ENCODE assay signal across 20 mouse cellular contexts in the genomic region with DNA sequence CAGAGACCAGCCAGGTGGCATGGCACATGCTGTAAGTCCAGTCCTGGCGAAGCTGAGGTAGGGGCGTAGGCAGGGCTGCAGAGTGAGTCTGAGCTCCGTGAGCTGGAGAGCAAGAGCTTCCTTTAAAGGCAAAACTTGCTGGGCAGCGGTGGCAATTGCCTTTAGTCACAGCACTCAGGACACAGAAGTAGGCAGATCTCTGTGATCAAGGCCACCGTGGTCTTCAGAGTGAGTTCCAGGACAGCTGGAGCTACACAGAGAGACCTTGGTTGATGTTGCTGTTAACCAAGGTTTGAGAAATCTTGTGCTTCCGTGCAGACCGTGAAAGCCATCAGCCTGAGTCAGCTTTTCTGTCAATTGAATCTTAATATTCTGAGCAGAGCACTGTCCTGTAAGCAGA. TPM values are rescaled to one million over a fixed set of nuclear protein-coding genes. Genes with fewer than 3 reads are reported as not detected.
DNase-seq lines count a peak whose midpoint lies in the region; ATAC-seq and TF ChIP-seq lines count a peak whose summit lies in the region.
"Had no signal": no experiment of that assay in that cellular context is flagged by ENCODE, and none has a peak within 500 bp of the region (broad histone marks: within the 10 kb centered on the region; RNA-seq: fewer than 3 reads in every experiment).

No protein-coding gene starts in this region.

- H3K27me3 ChIP-seq in kidney, embryonic 16.5 days (ENCODE audit: insufficient read depth, low read length): no peaks in the 10 kb centered on the region
- H3K27me3 ChIP-seq in midbrain, embryonic 12.5 days: no peaks in the 10 kb centered on the region
- no peaks in the 10 kb centered on the region for H3K27me3 ChIP-seq in midbrain, postnatal 0 days (ENCODE audit: insufficient read depth, low read length)
- H3K27me3 ChIP-seq: embryonic facial prominence, embryonic 15.5 days; heart, embryonic 13.5 days; hindbrain, embryonic 15.5 days had no signal

- TF ChIP-seq CTCF in midbrain, postnatal 0 days (IDR thresholded peaks at IDR 0.05): no peak

- no peak overlapping the region for H3K4me2 ChIP-seq in kidney, embryonic 16.5 days (replicated peaks; ENCODE audit: low read depth, low read length)
- no peak overlapping the region for H3K4me2 ChIP-seq in midbrain, embryonic 12.5 days (replicated peaks)
- H3K4me2 ChIP-seq in midbrain, postnatal 0 days (ENCODE audit: low read depth, low read length, poor library complexity, severe bottlenecking): no peak overlapping the region
- H3K4me2 ChIP-seq: embryonic facial prominence, embryonic 15.5 days; heart, embryonic 13.5 days; hindbrain, embryonic 15.5 days had no signal

- WGBS in kidney, embryonic 16.5 days: 62% methylated on average over 7 of the region's 7 CpGs
- 84% methylated on average over 7 of the region's 7 CpGs for WGBS in midbrain, embryonic 12.5 days
- WGBS in midbrain, postnatal 0 days: 83% methylated on average over 7 of the region's 7 CpGs

- no peaks in the 10 kb centered on the region for H3K9me3 ChIP-seq in kidney, embryonic 16.5 days (ENCODE audit: low read length)
- H3K9me3 ChIP-seq in midbrain, embryonic 12.5 days: no peaks in the 10 kb centered on the region
- H3K9me3 ChIP-seq in midbrain, postnatal 0 days (ENCODE audit: low read length): no peaks in the 10 kb centered on the region
- H3K9me3 ChIP-seq: embryonic facial prominence, embryonic 15.5 days; forebrain, embryonic 10.5 days; heart, embryonic 13.5 days; hindbrain, embryonic 15.5 days had no signal

- DNase-seq in kidney, postnatal 25 days: no peak
- DNase-seq in midbrain, postnatal 0 days (ENCODE audit: low spot score): no peak
- peak; percentile 53 for DNase-seq in adrenal gland, postnatal 14 days
- no peak for DNase-seq in cerebellum, postnatal 36 days
- DNase-seq: cerebellum, adult 18-20 months; cerebellum, postnatal 10 days; embryo, embryonic 11 days; gastrocnemius, postnatal 36 days; heart, adult 11 months; heart, postnatal 36 days had no signal

- peak overlapping the region; percentile 17; the same call in 1 of the 2 replicates for H3K27ac ChIP-seq in kidney, embryonic 16.5 days (ENCODE audit: low read length)
- no peak overlapping the region for H3K27ac ChIP-seq in midbrain, embryonic 12.5 days (replicated peaks)
- H3K27ac ChIP-seq in midbrain, postnatal 0 days (ENCODE audit: low read depth, low read length): no peak overlapping the region
- H3K27ac ChIP-seq: embryonic facial prominence, embryonic 15.5 days; forebrain, embryonic 10.5 days; heart, embryonic 13.5 days; hindbrain, embryonic 15.5 days had no signal

- H3K9ac ChIP-seq in kidney, embryonic 16.5 days (replicated peaks; ENCODE audit: low read length): no peak overlapping the region
- H3K9ac ChIP-seq in midbrain, embryonic 12.5 days (replicated peaks): 0 out of 2 replicates have a peak overlapping the region, but pooled peaks have one; percentile 4
- no peak overlapping the region for H3K9ac ChIP-seq in midbrain, postnatal 0 days (replicated peaks; ENCODE audit: low read length, poor library complexity, severe bottlenecking)
- H3K9ac ChIP-seq: embryonic facial prominence, embryonic 15.5 days; heart, embryonic 13.5 days; hindbrain, embryonic 15.5 days had no signal

- H3K4me1 ChIP-seq in kidney, embryonic 16.5 days (ENCODE audit: insufficient read depth, low read length): 0 out of 2 replicates have a peak, but pooled peaks cover 11% of the 10 kb centered on the region
- no peaks in the 10 kb centered on the region for H3K4me1 ChIP-seq in midbrain, embryonic 12.5 days
- H3K4me1 ChIP-seq in midbrain, postnatal 0 days (ENCODE audit: insufficient read depth, low read length): no peaks in the 10 kb centered on the region
- H3K4me1 ChIP-seq: forebrain, embryonic 10.5 days; hindbrain, embryonic 15.5 days had no signal

- H3K4me3 ChIP-seq in kidney, embryonic 16.5 days (ENCODE audit: low read length): no peak overlapping the region
- no peak overlapping the region for H3K4me3 ChIP-seq in midbrain, embryonic 12.5 days
- no peak overlapping the region for H3K4me3 ChIP-seq in midbrain, postnatal 0 days (ENCODE audit: low read depth, low read length)
- H3K4me3 ChIP-seq: embryonic facial prominence, embryonic 15.5 days; erythroblast, embryonic 14.5 days; forebrain, embryonic 10.5 days; heart, embryonic 13.5 days; hindbrain, embryonic 15.5 days had no signal

- H3K36me3 ChIP-seq in kidney, embryonic 16.5 days (ENCODE audit: insufficient read depth, low read length): peaks cover 21% of the 10 kb centered on the region
- H3K36me3 ChIP-seq in midbrain, embryonic 12.5 days: peaks cover 53% of the 10 kb centered on the region
- H3K36me3 ChIP-seq in midbrain, postnatal 0 days (ENCODE audit: insufficient read depth, low read length): peaks cover 35% of the 10 kb centered on the region

- ATAC-seq in kidney, embryonic 16.5 days (ENCODE audit: low FRiP score, low TSS enrichment): no peak
- ATAC-seq in midbrain, embryonic 12.5 days (ENCODE audit: low FRiP score, low read depth): no peak
- ATAC-seq in midbrain, postnatal 0 days (ENCODE audit: low FRiP score): no peak
- no peak for ATAC-seq in megakaryocyte, adult 5-6 weeks (ENCODE audit: poor library complexity, severe bottlenecking)
- ATAC-seq: forebrain, embryonic 14.5 days had no signal

RNA-seq across cellular contexts. Expression of a gene that starts 24.2 kb away (rescaled TPM):
- polyA plus RNA-seq in kidney, embryonic 16.5 days (2015; fragmentation: Nextera tagmentation; extraction: Ambion mirVana): 0.85 and 1.9 TPM in 2 replicates
- polyA plus RNA-seq in midbrain, embryonic 12.5 days (2016; fragmentation: Nextera tagmentation; extraction: Ambion mirVana): 0.89 and 1.6 TPM in 2 replicates
- 1.2 and 2.3 TPM in 2 replicates for total RNA-seq in midbrain, postnatal 0 days (2014; rRNA removed)
- 0.51 and 1.0 TPM in 2 replicates for polyA plus RNA-seq in midbrain, postnatal 0 days (2015; fragmentation: Nextera tagmentation; extraction: Ambion mirVana)
- total RNA-seq in adrenal gland, postnatal 14 days (2021): 1.7 and 2.7 TPM in 2 replicates
- 1.2 TPM in 1 of 2 replicates, not detected in the other for total RNA-seq in megakaryocyte, adult 5-6 weeks (2015)
- 0.40 TPM in 1 of 2 replicates, not detected in the other for total RNA-seq in megakaryocyte, adult 5-6 weeks (2017)
- total RNA-seq: common myeloid progenitor, adult 5-6 weeks had no signal

RNA-seq across cellular contexts. Expression of a gene that starts 37.5 kb away (rescaled TPM):
- 74.4 and 77.3 TPM in 2 replicates for polyA plus RNA-seq in kidney, embryonic 16.5 days (2015; fragmentation: Nextera tagmentation; extraction: Ambion mirVana)
- polyA plus RNA-seq in midbrain, embryonic 12.5 days (2016; fragmentation: Nextera tagmentation; extraction: Ambion mirVana): 7.0 and 7.6 TPM in 2 replicates
- total RNA-seq in midbrain, postnatal 0 days (2014; rRNA removed): 16.2 and 16.6 TPM in 2 replicates
- 18.7 and 19.9 TPM in 2 replicates for polyA plus RNA-seq in midbrain, postnatal 0 days (2015; fragmentation: Nextera tagmentation; extraction: Ambion mirVana)
- 53.5 and 55.7 TPM in 2 replicates for total RNA-seq in adrenal gland, postnatal 14 days (2021)
- total RNA-seq in megakaryocyte, adult 5-6 weeks (2015): not detected in 2 replicates
- not detected in 2 replicates for total RNA-seq in megakaryocyte, adult 5-6 weeks (2017)
- total RNA-seq: common myeloid progenitor, adult 5-6 weeks had no signal

RNA-seq across cellular contexts. Expression of a gene that starts 44.9 kb away (rescaled TPM):
- polyA plus RNA-seq in kidney, embryonic 16.5 days (2015; fragmentation: Nextera tagmentation; extraction: Ambion mirVana): 119 and 123 TPM in 2 replicates
- polyA plus RNA-seq in midbrain, embryonic 12.5 days (2016; fragmentation: Nextera tagmentation; extraction: Ambion mirVana): 75.1 and 77.8 TPM in 2 replicates
- total RNA-seq in midbrain, postnatal 0 days (2014; rRNA removed): 39.8 and 48.0 TPM in 2 replicates
- polyA plus RNA-seq in midbrain, postnatal 0 days (2015; fragmentation: Nextera tagmentation; extraction: Ambion mirVana): 32.8 and 34.2 TPM in 2 replicates
- total RNA-seq in adrenal gland, postnatal 14 days (2021): 50.9 and 57.3 TPM in 2 replicates
- 31.3 and 31.9 TPM in 2 replicates for total RNA-seq in megakaryocyte, adult 5-6 weeks (2015)
- total RNA-seq in megakaryocyte, adult 5-6 weeks (2017): 27.8 and 33.1 TPM in 2 replicates

RNA-seq across cellular contexts. Expression of a gene that starts 57.1 kb away (rescaled TPM):
- polyA plus RNA-seq in kidney, embryonic 16.5 days (2015; fragmentation: Nextera tagmentation; extraction: Ambion mirVana): 1.8 and 2.3 TPM in 2 replicates
- polyA plus RNA-seq in midbrain, embryonic 12.5 days (2016; fragmentation: Nextera tagmentation; extraction: Ambion mirVana): 55.9 and 58.2 TPM in 2 replicates
- total RNA-seq in midbrain, postnatal 0 days (2014; rRNA removed): 11.8 and 22.6 TPM in 2 replicates
- 68.9 and 72.4 TPM in 2 replicates for polyA plus RNA-seq in midbrain, postnatal 0 days (2015; fragmentation: Nextera tagmentation; extraction: Ambion mirVana)
- 7.4 and 8.0 TPM in 2 replicates for total RNA-seq in adrenal gland, postnatal 14 days (2021)
- total RNA-seq in megakaryocyte, adult 5-6 weeks (2015): not detected in 2 replicates
- not detected in 2 replicates for total RNA-seq in megakaryocyte, adult 5-6 weeks (2017)
- total RNA-seq: common myeloid progenitor, adult 5-6 weeks had no signal
- polyA plus RNA-seq: erythroblast, embryonic 14.5 days had no signal

Comparison
In these comparisons a context has a peak if more than half of its experiments do, and no peak if none do; other contexts are left out.
1. RNA of a gene that starts 37.5 kb away (total RNA-seq): 53.5 to 55.7 TPM in adrenal gland, postnatal 14 days and 16.2 to 16.6 TPM in midbrain, postnatal 0 days; not detected in megakaryocyte, adult 5-6 weeks; every median in the first group is over 10 times any median in the second.